Mouse (Mus musculus) left cerebral cortex, postnatal 14 days (tissue): ENCODE data around the gene Psme3. TPM values are rescaled to one million over a fixed set of nuclear protein-coding genes. Genes with fewer than 3 reads are reported as not detected.
A peak's percentile ranks its signal among the peaks of the same experiment; 100 is the strongest.

ENCODE experiments used
- DNase-seq, 2 experiments: peaks; one replicate each; pipeline ENCODE4 v3.0.0; 2021 to 2022; ENCODE audit warnings: low spot score in 2 of 2, mixed read lengths in 1 of 2
- intact Hi-C: fragments of 180-260 bp; cut with DNase I; formaldehyde crosslinking; loops from one replicate; pipeline ENCODE4 v1.15.1; 2025
- long read RNA-seq, 2 experiments: library from polyadenylated mRNA; stranded (forward); transcript quantifications; one replicate each; pipeline ENCODE4 v2.0.0; 2021
- total RNA-seq, 2 experiments: library from RNA; stranded (reverse); gene quantifications; 2 replicates each; pipeline ENCODE4 v1.2.3; 2021

The Psme3 gene
- 100 to 1,000 TPM in 1 of 2 experiments, 10 to 100 TPM in 1; 99.8 to 111 TPM for total RNA-seq
- long read RNA-seq, experiment 1, transcript Psme3-201 (11 exons, 2,664 nt), result major isoform, 49 of 66 reads
- long read RNA-seq, experiment 1, partial matches to known transcripts, result 7 of 66 reads
- long read RNA-seq, experiment 1, other reads (novel, unspliced or antisense), result 10 of 66 reads
- long read RNA-seq, experiment 2, transcript Psme3-201 (11 exons, 2,664 nt), result major isoform, 43 of 52 reads
- long read RNA-seq, experiment 2, partial matches to known transcripts, result 5 of 52 reads
- long read RNA-seq, experiment 2, other reads (novel, unspliced or antisense), result 4 of 52 reads

GRCm38 (mm10) chr11:101315665-101316500, at the start of gene Psme3:
Gene Psme3, plus strand, starts transcription at chr11:101316213.
- DNase-seq, result peak; percentile 91 to 92

GRCm38 (mm10) chr11:101269577-101270116, 46.4 kb upstream of the Psme3 start:
- intact Hi-C loops, result no loop called here

More at GRCm38 (mm10) chr11:101315665-101316500, at the start of gene Psme3:
- intact Hi-C loops, result loop anchor here (5.0 kb wide), 1 partner anchor 126 kb away; the partner anchor contains the start of gene Rpl27

GRCm38 (mm10) chr11:101272446-101272845, 43.6 kb upstream of the Psme3 start:
- intact Hi-C loops, result no loop called here
- DNase-seq, result no peak

More at GRCm38 (mm10) chr11:101269577-101270116, 46.4 kb upstream of the Psme3 start:
- DNase-seq, result no peak

GRCm38 (mm10) chr11:101275309-101275708, 40.7 kb upstream of the Psme3 start:
- intact Hi-C loops, result no loop called here
- no peak for DNase-seq

GRCm38 (mm10) chr11:101276319-101277070, 39.5 kb upstream of the Psme3 start:
- intact Hi-C loops, result no loop called here
- no peak for DNase-seq

GRCm38 (mm10) chr11:101277381-101278222, 38.4 kb upstream of the Psme3 start:
- intact Hi-C loops, result no loop called here
- DNase-seq, result peak in 1 of 2 experiments; percentile 37

- peak; percentile 80 to 85 for DNase-seq
- intact Hi-C loops, result no loop called here
Observed at GRCm38 (mm10) chr11:101278223-101279192, 37.5 kb upstream of the Psme3 start, which contains the start of the genes Cntd1 and Coa3. Gene Cntd1, plus strand, starts transcription at chr11:101279012. Gene Coa3, minus strand, starts transcription at chr11:101279114.

GRCm38 (mm10) chr11:101279193-101279569, 36.8 kb upstream of the Psme3 start:
- intact Hi-C loops, result no loop called here
- DNase-seq, result no peak

- no peak for DNase-seq
- intact Hi-C loops, result no loop called here
Observed at GRCm38 (mm10) chr11:101280837-101281236, 35.2 kb upstream of the Psme3 start.

- intact Hi-C loops, result no loop called here
- no peak for DNase-seq
Observed at GRCm38 (mm10) chr11:101282896-101283295, 33.1 kb upstream of the Psme3 start.

GRCm38 (mm10) chr11:101283805-101284204, 32.2 kb upstream of the Psme3 start:
- intact Hi-C loops, result no loop called here
- no peak for DNase-seq

- DNase-seq, result no peak
- intact Hi-C loops, result no loop called here
Observed at GRCm38 (mm10) chr11:101287306-101287705, 28.7 kb upstream of the Psme3 start.

- intact Hi-C loops, result no loop called here
Observed at GRCm38 (mm10) chr11:101291231-101291630, 24.8 kb upstream of the Psme3 start.

GRCm38 (mm10) chr11:101295191-101295590, 20.8 kb upstream of the Psme3 start:
- intact Hi-C loops, result no loop called here
- DNase-seq, result no peak

More at GRCm38 (mm10) chr11:101291231-101291630, 24.8 kb upstream of the Psme3 start:
- no peak for DNase-seq

GRCm38 (mm10) chr11:101300881-101301280, 15.1 kb upstream of the Psme3 start:
- DNase-seq, result no peak
- intact Hi-C loops, result no loop called here

GRCm38 (mm10) chr11:101301299-101302003, 14.6 kb upstream of the Psme3 start:
- DNase-seq, result no peak
- intact Hi-C loops, result loop anchor here (2.0 kb wide), 2 partner anchors 49 to 91 kb away; partner anchors contain the start of gene Vps25
